Mouse (Mus musculus): ENCODE measurements around the gene Pramel6.

DNA sequence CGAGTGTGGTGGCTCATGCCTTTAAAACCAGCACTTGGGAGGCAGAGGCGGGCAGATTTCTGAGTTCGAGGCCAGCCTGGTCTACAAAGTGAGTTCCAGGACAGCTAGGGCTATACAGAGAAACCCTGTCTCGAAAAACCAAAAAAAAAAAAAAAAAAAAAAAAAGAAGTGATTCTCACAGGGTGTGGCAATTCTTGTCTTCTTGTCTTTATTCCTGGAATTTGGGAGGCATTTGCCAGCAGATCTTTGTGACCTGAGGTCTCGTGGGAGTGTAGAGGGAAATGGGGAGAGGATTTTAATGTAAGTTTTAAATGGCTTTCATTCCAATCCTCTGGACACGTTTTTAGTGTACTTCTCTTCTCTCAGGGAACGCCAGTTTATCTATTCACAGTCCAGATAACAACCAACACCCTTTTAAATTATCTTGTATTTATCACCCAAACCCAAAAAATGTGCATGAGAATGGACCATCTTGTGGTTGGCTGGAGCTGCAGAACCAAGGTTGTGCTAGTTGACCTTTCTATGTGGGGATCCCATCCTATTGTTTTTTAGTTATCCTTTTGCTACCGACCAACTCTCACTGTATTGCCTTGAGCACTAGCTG, 9.2 kb downstream of the Pramel6 start:
- TF ChIP-seq CTCF (IDR thresholded peaks at IDR 0.05; ENCODE audit: low read depth) (no peak), EP300 (IDR thresholded peaks at IDR 0.05; ENCODE audit: low read depth) (no peak)

Data from heart, postnatal 0 days (tissue).